ENCODE assay signal across 16 mouse cellular contexts in genomic region chr1:132088181-132088671, GRCm38 (mm10). TPM values are rescaled to one million over a fixed set of nuclear protein-coding genes. Genes with fewer than 3 reads are reported as not detected.
A peak's percentile ranks its signal among the peaks of the same experiment; 100 is the strongest.
DNase-seq lines count a peak whose midpoint lies in the region; ATAC-seq lines count a peak whose summit lies in the region.
"Had no signal": no experiment of that assay in that cellular context is flagged by ENCODE, and none has a peak within 500 bp of the region (broad histone marks: within the 10 kb centered on the region; RNA-seq: fewer than 3 reads in every experiment).

No protein-coding gene starts in this region.

- no peak overlapping the region for H3K4me2 ChIP-seq in kidney, embryonic 15.5 days
- H3K4me2 ChIP-seq: embryonic facial prominence, embryonic 15.5 days; heart, embryonic 15.5 days; hindbrain, embryonic 15.5 days; neural tube, embryonic 15.5 days had no signal

- no peaks in the 10 kb centered on the region for H3K4me1 ChIP-seq in kidney, embryonic 15.5 days
- H3K4me1 ChIP-seq: embryonic facial prominence, embryonic 15.5 days; heart, embryonic 15.5 days; hindbrain, embryonic 15.5 days; neural tube, embryonic 15.5 days had no signal

- no peaks in the 10 kb centered on the region for H3K27me3 ChIP-seq in kidney, embryonic 15.5 days
- H3K27me3 ChIP-seq: embryonic facial prominence, embryonic 15.5 days; heart, embryonic 15.5 days; hindbrain, embryonic 15.5 days; neural tube, embryonic 15.5 days had no signal

- ATAC-seq in frontal cortex, adult (ENCODE audit: low TSS enrichment) = peak; percentile 91
- ATAC-seq in kidney, embryonic 15.5 days (replicated peaks; ENCODE audit: low FRiP score) = no peak
- ATAC-seq: liver, postnatal 0 days had no signal

- 87% methylated on average over 5 of the region's 5 CpGs for WGBS in kidney, embryonic 15.5 days

- DNase-seq in frontal cortex, postnatal 25 days (ENCODE audit: low spot score in 2 of 2) = no peak
- DNase-seq in cerebellum, adult 11-12 months = peak; percentile 83
- DNase-seq in frontal cortex, postnatal 10 days (ENCODE audit: low spot score in 2 of 2) = peak; percentile 17 to 35
- peak; percentile 52 for DNase-seq in right cerebral cortex, postnatal 25 days
- DNase-seq in ovary, postnatal 10 days (ENCODE audit: low spot score) = no peak
- no peak for DNase-seq in adrenal gland, postnatal 25 days
- DNase-seq: kidney, adult 9 months; liver, postnatal 0 days; spleen, adult 18-20 months had no signal

- H3K9ac ChIP-seq in kidney, embryonic 15.5 days = no peak overlapping the region
- H3K9ac ChIP-seq: embryonic facial prominence, embryonic 15.5 days; heart, embryonic 15.5 days; hindbrain, embryonic 15.5 days; liver, postnatal 0 days; neural tube, embryonic 15.5 days had no signal

- no peaks in the 10 kb centered on the region for H3K36me3 ChIP-seq in kidney, embryonic 15.5 days
- H3K36me3 ChIP-seq: embryonic facial prominence, embryonic 15.5 days; heart, embryonic 15.5 days; hindbrain, embryonic 15.5 days; limb, embryonic 10.5 days; neural tube, embryonic 15.5 days had no signal

- no peak overlapping the region for H3K4me3 ChIP-seq in kidney, embryonic 15.5 days (replicated peaks)
- H3K4me3 ChIP-seq: embryonic facial prominence, embryonic 15.5 days; heart, embryonic 15.5 days; hindbrain, embryonic 15.5 days; limb, embryonic 10.5 days; neural tube, embryonic 15.5 days had no signal

- H3K27ac ChIP-seq in kidney, embryonic 15.5 days = no peak overlapping the region
- H3K27ac ChIP-seq: embryonic facial prominence, embryonic 15.5 days; heart, embryonic 15.5 days; hindbrain, embryonic 15.5 days; limb, embryonic 10.5 days; neural tube, embryonic 15.5 days had no signal

- H3K9me3 ChIP-seq in kidney, embryonic 15.5 days (replicated peaks) = no peaks in the 10 kb centered on the region
- H3K9me3 ChIP-seq: embryonic facial prominence, embryonic 15.5 days; heart, embryonic 15.5 days; hindbrain, embryonic 15.5 days; limb, embryonic 10.5 days; neural tube, embryonic 15.5 days had no signal

RNA-seq across cellular contexts. Expression of gene Mfsd4a, which starts 20.4 kb away (rescaled TPM):
- 29.5 and 29.9 TPM in 2 replicates for total RNA-seq in adrenal gland, postnatal 25 days (2021)
- polyA plus RNA-seq in kidney, embryonic 15.5 days (2015; fragmentation: Nextera tagmentation; extraction: Ambion mirVana) = 15.6 and 15.8 TPM in 2 replicates

RNA-seq across cellular contexts. Expression of gene Cdk18, which starts 51.3 kb away (rescaled TPM):
- total RNA-seq in adrenal gland, postnatal 25 days (2021) = 16.5 and 18.0 TPM in 2 replicates
- 7.6 and 8.1 TPM in 2 replicates for polyA plus RNA-seq in kidney, embryonic 15.5 days (2015; fragmentation: Nextera tagmentation; extraction: Ambion mirVana)

Comparison
In these comparisons a context has a peak if more than half of its experiments do, and no peak if none do; other contexts are left out.
1. DNase-seq: peak in cerebellum, adult 11-12 months (single experiment), frontal cortex, postnatal 10 days (2 of 2) and right cerebral cortex, postnatal 25 days (single experiment); none in frontal cortex, postnatal 25 days (0 of 2), ovary, postnatal 10 days (single experiment) and adrenal gland, postnatal 25 days (single experiment).